Mouse (Mus musculus): ENCODE data around the gene Hcn1. TPM values are rescaled to one million over a fixed set of nuclear protein-coding genes. Genes with fewer than 3 reads are reported as not detected.

Hcn1 gene
- polyA plus RNA-seq, 1 experiment from 2014 or later = 0.15 TPM

DNA sequence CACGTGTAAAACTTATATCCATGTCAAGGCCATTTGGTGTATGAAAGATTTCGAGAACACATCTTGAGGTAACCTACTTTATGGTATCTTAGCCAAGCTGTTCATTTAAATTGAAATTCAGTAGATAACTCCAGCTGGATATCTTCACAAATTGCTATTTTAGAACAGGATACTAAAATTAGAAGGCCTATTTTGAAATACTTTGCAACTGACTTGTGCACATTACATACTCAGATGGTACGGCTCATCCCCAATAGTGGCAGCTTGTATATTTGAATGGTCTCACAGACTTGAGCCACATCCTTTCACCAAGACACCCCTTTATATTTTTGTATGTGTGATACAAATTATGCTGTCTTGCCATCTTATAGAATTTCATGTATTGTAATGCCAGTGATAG is 427.5 kb downstream of the Hcn1 start:
- no peak overlapping the region for H3K27ac ChIP-seq (ENCODE audit: low read depth)
- H3K9ac ChIP-seq (ENCODE audit: low read length) = no peak overlapping the region
- no peaks in the 10 kb centered on the region for H3K36me3 ChIP-seq (ENCODE audit: control insufficient read depth, insufficient read depth, low read length)
- 74% methylated on average over 3 of the region's 3 CpGs for WGBS
- no peak overlapping the region for H3K4me2 ChIP-seq (ENCODE audit: low read length)
- no peaks in the 10 kb centered on the region for H3K27me3 ChIP-seq (replicated peaks; ENCODE audit: control insufficient read depth, insufficient read depth, low read length)
- DNase-seq (ENCODE audit: low spot score) (no peak), ATAC-seq (replicated peaks; ENCODE audit: low FRiP score, low TSS enrichment, low read depth) (no peak)
- H3K4me1 ChIP-seq (replicated peaks; ENCODE audit: control insufficient read depth, insufficient read depth, low read length) = no peaks in the 10 kb centered on the region
- H3K9me3 ChIP-seq (ENCODE audit: control insufficient read depth, low read length) = no peaks in the 10 kb centered on the region
- H3K4me3 ChIP-seq (ENCODE audit: low read depth, low read length) = no peak overlapping the region

DNA sequence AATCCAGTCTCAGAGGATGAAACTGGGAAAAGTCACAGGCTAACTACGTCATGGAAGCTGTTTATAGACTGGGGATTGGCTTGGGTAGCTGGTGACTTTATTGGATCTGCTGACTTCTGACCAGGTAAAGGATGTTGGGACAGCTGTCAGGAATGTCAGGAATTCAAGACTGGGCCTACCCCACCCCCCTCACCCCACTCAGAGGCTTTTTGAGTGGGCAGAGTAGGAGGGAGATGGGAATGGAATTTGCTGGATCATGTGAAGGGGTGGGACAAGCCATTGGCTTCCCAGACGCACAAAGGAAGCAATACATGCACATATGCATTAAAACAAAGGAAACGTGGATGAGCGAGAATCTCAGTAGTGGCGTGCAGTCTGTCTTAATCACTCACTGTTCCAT is 433.5 kb downstream of the Hcn1 start:
- no peaks in the 10 kb centered on the region for H3K9me3 ChIP-seq (ENCODE audit: control insufficient read depth, low read length)
- ATAC-seq (replicated peaks; ENCODE audit: low FRiP score, low TSS enrichment, low read depth) (no peak), DNase-seq (ENCODE audit: low spot score) (no peak)
- no peaks in the 10 kb centered on the region for H3K27me3 ChIP-seq (replicated peaks; ENCODE audit: control insufficient read depth, insufficient read depth, low read length)
- no peak overlapping the region for H3K9ac ChIP-seq (ENCODE audit: low read length)
- no peak overlapping the region for H3K27ac ChIP-seq (ENCODE audit: low read depth)
- no peaks in the 10 kb centered on the region for H3K4me1 ChIP-seq (replicated peaks; ENCODE audit: control insufficient read depth, insufficient read depth, low read length)
- no peaks in the 10 kb centered on the region for H3K36me3 ChIP-seq (ENCODE audit: control insufficient read depth, insufficient read depth, low read length)
- no peak overlapping the region for H3K4me2 ChIP-seq (ENCODE audit: low read length)
- H3K4me3 ChIP-seq (ENCODE audit: low read depth, low read length) = no peak overlapping the region
- WGBS = 81% methylated on average over 5 of the region's 5 CpGs
